Mouse (Mus musculus) MEL (cell line): Measurements from ENCODE around the gene Oasl1. TPM values are rescaled to one million over a fixed set of nuclear protein-coding genes. Genes with fewer than 3 reads are reported as not detected.

Source experiments
- DNase-seq: peaks from one replicate; pipeline ENCODE4 v3.0.0; 2011; ENCODE audit warnings: low read depth, low spot score
- H3K27ac ChIP-seq: 2 replicates; pipeline ENCODE4 v1.5.1; 2012; ENCODE audit warnings: low read depth, mild to moderate bottlenecking, control low read depth, low read length, moderate library complexity; ENCODE audit not compliant: control insufficient read depth
- H3K27me3 ChIP-seq, 2 experiments: fragments of 150-350 bp in 1 of 2; sonication (generic) in 1 of 2; 2 replicates each; pipeline ENCODE4 v1.6.1; 2012; ENCODE audit warnings: low read length in 2 of 2, mild to moderate bottlenecking in 2 of 2, improper control_type of control experiment in 1 of 2, moderate library complexity in 1 of 2; ENCODE audit not compliant: insufficient read depth in 2 of 2, control insufficient read depth in 1 of 2
- H3K36me3 ChIP-seq, 2 experiments: 2 replicates each; pipeline ENCODE4 v1.6.1; 2012 to 2014; ENCODE audit warnings: low read length in 2 of 2, improper control_type of control experiment in 1 of 2, inconsistent platforms in 1 of 2, mild to moderate bottlenecking in 1 of 2; ENCODE audit not compliant: insufficient read depth in 2 of 2, control insufficient read depth in 1 of 2
- H3K4me1 ChIP-seq, 2 experiments: fragments of 150-350 bp in 1 of 2; sonication (generic) in 1 of 2; 2 replicates each; pipeline ENCODE4 v1.6.1; 2012; ENCODE audit warnings: low read length in 2 of 2, improper control_type of control experiment in 1 of 2, mild to moderate bottlenecking in 1 of 2; ENCODE audit not compliant: insufficient read depth in 2 of 2, control insufficient read depth in 1 of 2
- H3K4me3 ChIP-seq, 2 experiments: fragments of 150-350 bp in 1 of 2; sonication (generic) in 1 of 2; 2 replicates each; pipeline ENCODE4 v1.5.1; 2012; ENCODE audit warnings: low read depth in 2 of 2, low read length in 2 of 2, mild to moderate bottlenecking in 2 of 2, moderate library complexity in 2 of 2, control low read depth in 1 of 2, improper control_type of control experiment in 1 of 2; ENCODE audit not compliant: control insufficient read depth in 1 of 2, insufficient read depth in 1 of 2
- H3K79me2 ChIP-seq: 2 replicates; pipeline ENCODE4 v1.6.1; 2012; ENCODE audit warnings: mild to moderate bottlenecking, low read length, moderate library complexity; ENCODE audit not compliant: control insufficient read depth, poor library complexity, insufficient read depth
- H3K9ac ChIP-seq: 2 replicates; pipeline ENCODE4 v1.6.1; 2012; ENCODE audit warnings: low read depth, mild to moderate bottlenecking, control low read depth, low read length, moderate library complexity; ENCODE audit not compliant: control insufficient read depth, poor library complexity, severe bottlenecking
- H3K9me3 ChIP-seq: fragments of 150-350 bp; sonication (generic); replicated peaks from 2 replicates; pipeline ENCODE4 v1.6.1; 2012; ENCODE audit warnings: mild to moderate bottlenecking, low read length, improper control_type of control experiment, moderate library complexity; ENCODE audit not compliant: insufficient read depth
- E2F4 ChIP-seq: IDR thresholded peaks from 2 replicates; pipeline ENCODE4 v1.6.1; 2011; ENCODE audit warnings: low read depth, low read length, improper control_type of control experiment, borderline replicate concordance
- GABPA ChIP-seq: IDR thresholded peaks from 2 replicates; pipeline ENCODE4 v1.6.1; 2012; ENCODE audit warnings: low read depth, mild to moderate bottlenecking, inconsistent platforms, low read length, improper control_type of control experiment, moderate library complexity
- JUND ChIP-seq: IDR thresholded peaks from 2 replicates; pipeline ENCODE4 v1.6.1; 2011; ENCODE audit warnings: low read depth, mild to moderate bottlenecking, improper control_type of control experiment, low read length
- MAZ ChIP-seq: IDR thresholded peaks from 2 replicates; pipeline ENCODE4 v1.6.1; 2012; ENCODE audit warnings: low read depth, mild to moderate bottlenecking, inconsistent platforms, low read length, improper control_type of control experiment
- MEF2A ChIP-seq: IDR thresholded peaks from 2 replicates; pipeline ENCODE4 v1.6.1; 2014; ENCODE audit warnings: low read depth, mild to moderate bottlenecking, inconsistent platforms, low read length, improper control_type of control experiment; ENCODE audit not compliant: poor library complexity, insufficient replicate concordance, severe bottlenecking; ENCODE audit errors: extremely low read depth
- MXI1 ChIP-seq: IDR thresholded peaks from 2 replicates; pipeline ENCODE4 v1.6.1; 2011; ENCODE audit warnings: mild to moderate bottlenecking, low read depth, low read length, improper control_type of control experiment
- NELFE ChIP-seq: IDR thresholded peaks from 2 replicates; pipeline ENCODE4 v1.6.1; 2011; ENCODE audit warnings: low read depth, low read length, improper control_type of control experiment
- POLR2A ChIP-seq, 2 experiments: IDR thresholded peaks; 2 replicates each; pipeline ENCODE4 v1.6.1; 2011 to 2012; ENCODE audit warnings: low read length in 2 of 2, mild to moderate bottlenecking in 2 of 2, control low read depth in 1 of 2, improper control_type of control experiment in 1 of 2, low read depth in 1 of 2, moderate library complexity in 1 of 2; ENCODE audit not compliant: control insufficient read depth in 1 of 2, insufficient read depth in 1 of 2, poor library complexity in 1 of 2
- POLR2AphosphoS2 ChIP-seq: IDR thresholded peaks from 2 replicates; pipeline ENCODE4 v1.6.1; 2011; ENCODE audit warnings: low read length, improper control_type of control experiment
- POLR2AphosphoS5 ChIP-seq: IDR thresholded peaks from 2 replicates; pipeline ENCODE4 v1.6.1; 2012; ENCODE audit warnings: low read depth, borderline replicate concordance, mild to moderate bottlenecking, inconsistent platforms, low read length, moderate library complexity, mixed read lengths
- RCOR1 ChIP-seq: IDR thresholded peaks from 2 replicates; pipeline ENCODE4 v1.6.1; 2012; ENCODE audit warnings: low read depth, mild to moderate bottlenecking, inconsistent platforms, low read length, improper control_type of control experiment
- SIN3A ChIP-seq: IDR thresholded peaks from 2 replicates; pipeline ENCODE4 v1.6.1; 2012; ENCODE audit warnings: low read length, improper control_type of control experiment, inconsistent platforms
- SMC3 ChIP-seq: IDR thresholded peaks from 2 replicates; pipeline ENCODE4 v1.6.1; 2011; ENCODE audit warnings: low read depth, low read length, improper control_type of control experiment
- TAL1 ChIP-seq: IDR thresholded peaks from 2 replicates; pipeline ENCODE4 v1.6.1; 2012; ENCODE audit warnings: mild to moderate bottlenecking, inconsistent platforms, low read length, moderate library complexity, mixed read lengths
- UBTF ChIP-seq: IDR thresholded peaks from 2 replicates; pipeline ENCODE4 v1.6.1; 2012; ENCODE audit warnings: low read depth, mild to moderate bottlenecking, inconsistent platforms, low read length, improper control_type of control experiment, moderate library complexity, borderline replicate concordance; ENCODE audit not compliant: insufficient read depth
- ZC3H11A ChIP-seq: IDR thresholded peaks from 2 replicates; pipeline ENCODE4 v1.6.1; 2012; ENCODE audit warnings: low read depth, mild to moderate bottlenecking, inconsistent platforms, low read length, improper control_type of control experiment
- ZKSCAN1 ChIP-seq: IDR thresholded peaks from 2 replicates; pipeline ENCODE4 v1.6.1; 2012; ENCODE audit warnings: low read depth, mild to moderate bottlenecking, inconsistent platforms, low read length, improper control_type of control experiment, moderate library complexity
- ZMIZ1 ChIP-seq: IDR thresholded peaks from 2 replicates; pipeline ENCODE4 v1.6.1; 2012; ENCODE audit warnings: low read depth, mild to moderate bottlenecking, inconsistent platforms, low read length, improper control_type of control experiment, moderate library complexity
- polyA plus RNA-seq, 2 experiments: library from polyadenylated mRNA; stranded (reverse) in 1 of 2; unstranded in 1 of 2; fragments of >175 nt in 1 of 2; fragments of >200 nt in 1 of 2; gene quantifications; 2 replicates each; pipeline versions ENCODE4 v1.2.1 to v1.2.4; 2012; ENCODE audit warnings: low replicate concordance in 2 of 2, low read depth in 1 of 2; ENCODE audit not compliant: insufficient read length in 2 of 2, insufficient read depth in 1 of 2, missing spikeins in 1 of 2
- total RNA-seq: library from RNA; depleted of rRNA; stranded (reverse); fragments of 300-350 nt; gene quantifications from 2 replicates; pipeline ENCODE4 v1.2.3, GENCODE M21; 2012

Gene Oasl1
- total and polyA plus RNA-seq, 3 experiments = 8.2 to 33.3 TPM; not detected in 1

GRCm38 (mm10) chr5:114949812-114950211 lies 26.8 kb downstream of the Oasl1 start:
- Histone ChIP-seq H3K9me3 (no peaks in the 10 kb centered on the region), H3K4me1 (no peaks in the 10 kb centered on the region), H3K9ac (no peak overlapping the region), H3K27ac (no peak overlapping the region), H3K36me3 (no peaks in the 10 kb centered on the region), H3K79me2 (no peaks in the 10 kb centered on the region), H3K4me3 (no peak overlapping the region), H3K27me3 (no peaks in the 10 kb centered on the region)
- TF ChIP-seq JUND (no peak), NELFE (no peak), MAZ (no peak), MXI1 (no peak), GABPA (no peak), POLR2A (IDR thresholded peaks at IDR 0.05; ENCODE audit: control insufficient read depth in 1 of 2, insufficient read depth in 1 of 2, low read depth in 1 of 2, low read length in 2 of 2, poor library complexity in 1 of 2) (no peak), ZKSCAN1 (no peak), POLR2AphosphoS2 (no peak), ZC3H11A (no peak), SIN3A (no peak), POLR2AphosphoS5 (no peak), SMC3 (no peak), ZMIZ1 (no peak), MEF2A (no peak), RCOR1 (no peak)
- DNase-seq = no peak

GRCm38 (mm10) chr5:114950669-114951068 lies 27.6 kb downstream of the Oasl1 start:
- H3K36me3 ChIP-seq = no peaks in the 10 kb centered on the region
- TF ChIP-seq POLR2AphosphoS2 (peak; percentile 28; the same call in 1 of the 2 replicates), RCOR1 (no peak)
- TF ChIP-seq, all 39 proteins: peak for 1
- DNase-seq = no peak

GRCm38 (mm10) chr5:114951279-114951880 lies 28.3 kb downstream of the Oasl1 start:
- DNase-seq = no peak
- H3K36me3 ChIP-seq = no peaks in the 10 kb centered on the region
- no peaks in the 10 kb centered on the region for H3K27me3 ChIP-seq
- H3K27ac ChIP-seq = no peak overlapping the region
- no peaks in the 10 kb centered on the region for H3K79me2 ChIP-seq
- no peaks in the 10 kb centered on the region for H3K9me3 ChIP-seq
- no peak overlapping the region for H3K4me3 ChIP-seq
- H3K9ac ChIP-seq = no peak overlapping the region
- TF ChIP-seq GABPA = no peak
- TF ChIP-seq ZKSCAN1 = no peak
- TF ChIP-seq UBTF = no peak
- TF ChIP-seq TAL1 = no peak
- TF ChIP-seq MAZ = no peak
- TF ChIP-seq E2F4 = no peak
- H3K4me1 ChIP-seq = no peaks in the 10 kb centered on the region

More at GRCm38 (mm10) chr5:114950669-114951068, 27.6 kb downstream of the Oasl1 start:
- no peak overlapping the region for H3K9ac ChIP-seq
- no peaks in the 10 kb centered on the region for H3K9me3 ChIP-seq
- H3K27ac ChIP-seq = no peak overlapping the region
- H3K27me3 ChIP-seq = no peaks in the 10 kb centered on the region
- no peak overlapping the region for H3K4me3 ChIP-seq
- H3K79me2 ChIP-seq = no peaks in the 10 kb centered on the region
- no peaks in the 10 kb centered on the region for H3K4me1 ChIP-seq
